ENCODE assay signal across 41 mouse cellular contexts in the genomic region with DNA sequence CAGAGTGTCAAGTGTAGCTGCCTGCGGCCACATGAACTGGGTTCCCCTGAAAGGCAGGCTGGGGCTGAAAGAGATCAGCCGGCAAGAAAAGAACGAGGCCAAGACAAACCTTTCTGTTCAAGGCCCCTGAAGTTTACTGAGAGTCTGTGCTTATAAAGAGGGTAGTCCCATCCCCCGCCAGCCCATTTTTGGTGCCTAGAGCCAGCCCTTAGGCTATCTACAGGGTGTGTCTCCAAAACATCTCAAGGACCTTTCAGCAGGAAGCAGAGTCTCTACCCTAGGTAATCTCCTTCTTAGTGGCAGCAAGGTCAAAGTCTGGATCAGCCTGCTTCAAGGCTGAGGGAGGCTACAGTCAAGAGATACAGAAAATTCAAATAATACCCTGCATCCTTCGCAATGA. TPM values are rescaled to one million over a fixed set of nuclear protein-coding genes. Genes with fewer than 3 reads are reported as not detected.
"Had no signal": no experiment of that assay in that cellular context is flagged by ENCODE, and none has a peak within 500 bp of the region (broad histone marks: within the 10 kb centered on the region; RNA-seq: fewer than 3 reads in every experiment).

No protein-coding gene starts in this region.

- H3K9me3 ChIP-seq: heart, embryonic 10.5 days; heart, embryonic 12.5 days; hindbrain, embryonic 10.5 days; hindbrain, embryonic 12.5 days; intestine, embryonic 15.5 days; limb, embryonic 10.5 days; limb, embryonic 12.5 days had no signal

- DNase-seq: gastrocnemius, adult 2 months; gastrocnemius, postnatal 10 days; gastrocnemius, postnatal 25 days; heart, adult 18-20 months; heart, postnatal 10 days; heart, postnatal 4 days; kidney, adult 18-20 months; kidney, adult 8-10 months; kidney, postnatal 10 days; kidney, postnatal 25 days; kidney, postnatal 4 days; liver had no signal

- H3K4me2 ChIP-seq: heart, embryonic 12.5 days; hindbrain, embryonic 12.5 days; hindbrain, embryonic 14.5 days; intestine, embryonic 15.5 days; limb, embryonic 12.5 days; liver, embryonic 11.5 days had no signal

- ATAC-seq: hindbrain, embryonic 16.5 days; inflammation-experienced regulatory T-cells, adult 6 months; intestine, embryonic 15.5 days; intestine, postnatal 0 days had no signal

- H3K27me3 ChIP-seq: heart, embryonic 12.5 days; hindbrain, embryonic 12.5 days; intestine, embryonic 15.5 days; limb, embryonic 12.5 days had no signal

- H3K27ac ChIP-seq: gastrocnemius, adult 2 months; heart, embryonic 10.5 days; hindbrain, embryonic 10.5 days; hindbrain, embryonic 12.5 days; hindbrain, embryonic 14.5 days; intestine, embryonic 15.5 days; layer of hippocampus, adult 2 months; left cerebral cortex, adult 2 months; limb, embryonic 10.5 days; limb, embryonic 12.5 days; liver, embryonic 14.5 days had no signal

- H3K4me3 ChIP-seq: gastrocnemius, adult 2 months; heart, embryonic 10.5 days; heart, embryonic 12.5 days; hindbrain, embryonic 10.5 days; hindbrain, embryonic 12.5 days; intestine, embryonic 15.5 days; layer of hippocampus, adult 2 months; left cerebral cortex, adult 2 months; limb, embryonic 10.5 days; limb, embryonic 12.5 days had no signal

- H3K36me3 ChIP-seq: heart, embryonic 10.5 days; heart, embryonic 12.5 days; hindbrain, embryonic 10.5 days; hindbrain, embryonic 12.5 days; intestine, embryonic 15.5 days; limb, embryonic 10.5 days; limb, embryonic 12.5 days had no signal

- H3K9ac ChIP-seq: heart, embryonic 12.5 days; hindbrain, embryonic 12.5 days; hindbrain, embryonic 14.5 days; intestine, embryonic 15.5 days; limb, embryonic 12.5 days; liver, embryonic 14.5 days had no signal

- H3K4me1 ChIP-seq: heart, embryonic 10.5 days; heart, embryonic 12.5 days; hindbrain, embryonic 10.5 days; hindbrain, embryonic 12.5 days; intestine, embryonic 15.5 days; limb, embryonic 10.5 days; limb, embryonic 12.5 days had no signal

RNA-seq across cellular contexts. Expression of a gene that starts 15.2 kb away (rescaled TPM):
- total RNA-seq: gastrocnemius, adult 2 months; gastrocnemius, postnatal 10 days; gastrocnemius, postnatal 25 days; gastrocnemius, postnatal 4 days; granulocyte monocyte progenitor cell, adult 5-6 weeks; heart, adult 18-20 months; heart, adult 8-10 months; heart, postnatal 10 days; heart, postnatal 25 days; heart, postnatal 4 days; layer of hippocampus, adult 2 months; layer of hippocampus, postnatal 10 days; layer of hippocampus, postnatal 25 days; left cerebral cortex, adult 2 months; left cerebral cortex, postnatal 14 days; left cerebral cortex, postnatal 36 days had no signal
- polyA plus RNA-seq: heart, embryonic 10.5 days; heart, embryonic 12.5 days; heart, embryonic 14.5 days; heart, embryonic 16.5 days; hindbrain, embryonic 10.5 days; hindbrain, embryonic 12.5 days; hindbrain, embryonic 14.5 days; hindbrain, embryonic 16.5 days; inflammation-experienced regulatory T-cells, adult 6 months; intestine, embryonic 15.5 days; intestine, postnatal 0 days; kidney, embryonic 14.5 days; kidney, embryonic 16.5 days; limb, embryonic 10.5 days; limb, embryonic 12.5 days; limb, embryonic 14.5 days; liver, embryonic 11.5 days; liver, embryonic 14.5 days; liver, embryonic 16.5 days had no signal
